Mouse (Mus musculus) midbrain, embryonic 10.5 days (tissue): Measurements from ENCODE around the gene Nmu. TPM values are rescaled to one million over a fixed set of nuclear protein-coding genes. Genes with fewer than 3 reads are reported as not detected.

Experiments
- DNase-seq: peaks from one replicate; pipeline ENCODE4 v3.0.0-alpha.2; 2017; ENCODE audit warnings: low spot score
- H3K27ac ChIP-seq: fragments of 300-500 bp; sonication (generic); replicated peaks from 2 replicates; pipeline ENCODE4 v1.5.1; 2016; ENCODE audit warnings: mild to moderate bottlenecking
- H3K27me3 ChIP-seq: fragments of 300-500 bp; sonication (generic); 2 replicates; pipeline ENCODE4 v1.6.1; 2016; ENCODE audit warnings: low read depth, mild to moderate bottlenecking; ENCODE audit not compliant: poor library complexity, severe bottlenecking
- H3K36me3 ChIP-seq: fragments of 300-500 bp; sonication (generic); 2 replicates; pipeline ENCODE4 v1.6.1; 2016; ENCODE audit warnings: mild to moderate bottlenecking, moderate library complexity
- H3K4me1 ChIP-seq: fragments of 300-500 bp; sonication (generic); 2 replicates; pipeline ENCODE4 v1.6.1; 2016
- H3K4me3 ChIP-seq: fragments of 300-500 bp; sonication (generic); 2 replicates; pipeline ENCODE4 v1.5.1; 2016; ENCODE audit warnings: mild to moderate bottlenecking, moderate library complexity
- H3K9me3 ChIP-seq: fragments of 300-500 bp; sonication (generic); replicated peaks from 2 replicates; pipeline ENCODE4 v1.6.1; 2016; ENCODE audit warnings: mild to moderate bottlenecking
- WGBS: fragments of 180-500 bp; shearing (Covaris S2); methylation state at CpG from one replicate; pipeline ENCODE4 v1.1.7; 2016; 5-methylcytosine and 5-hydroxymethylcytosine counted together
- polyA plus RNA-seq: library from polyadenylated mRNA; unstranded; fragments of >200 nt; fragmentation: Nextera tagmentation; extraction: Ambion mirVana; gene quantifications from 2 replicates; pipeline ENCODE4 v1.2.1, GENCODE M21; 2016

Nmu gene
- polyA plus RNA-seq, 1 experiment from 2014 or later, result 0.28 TPM

GRCm38 (mm10) chr5:76304452-76305341 is 58.9 kb downstream of the Nmu start, which contains the start of gene Clock:
TSS of gene Clock (minus strand) at chr5:76304792.
- under 1% methylated on average over 99 of the region's 104 CpGs for WGBS
- H3K36me3 ChIP-seq, result no peaks in the 10 kb centered on the region
- H3K4me3 ChIP-seq, result peak within 1 kb of the TSS; percentile 94
- DNase-seq, result peak; percentile 90
- H3K4me1 ChIP-seq, result peaks cover 31% of the 10 kb centered on the region
- no peaks in the 10 kb centered on the region for H3K9me3 ChIP-seq
- no peaks in the 10 kb centered on the region for H3K27me3 ChIP-seq
- peak within 1 kb of the TSS; percentile 96 for H3K27ac ChIP-seq

DNA sequence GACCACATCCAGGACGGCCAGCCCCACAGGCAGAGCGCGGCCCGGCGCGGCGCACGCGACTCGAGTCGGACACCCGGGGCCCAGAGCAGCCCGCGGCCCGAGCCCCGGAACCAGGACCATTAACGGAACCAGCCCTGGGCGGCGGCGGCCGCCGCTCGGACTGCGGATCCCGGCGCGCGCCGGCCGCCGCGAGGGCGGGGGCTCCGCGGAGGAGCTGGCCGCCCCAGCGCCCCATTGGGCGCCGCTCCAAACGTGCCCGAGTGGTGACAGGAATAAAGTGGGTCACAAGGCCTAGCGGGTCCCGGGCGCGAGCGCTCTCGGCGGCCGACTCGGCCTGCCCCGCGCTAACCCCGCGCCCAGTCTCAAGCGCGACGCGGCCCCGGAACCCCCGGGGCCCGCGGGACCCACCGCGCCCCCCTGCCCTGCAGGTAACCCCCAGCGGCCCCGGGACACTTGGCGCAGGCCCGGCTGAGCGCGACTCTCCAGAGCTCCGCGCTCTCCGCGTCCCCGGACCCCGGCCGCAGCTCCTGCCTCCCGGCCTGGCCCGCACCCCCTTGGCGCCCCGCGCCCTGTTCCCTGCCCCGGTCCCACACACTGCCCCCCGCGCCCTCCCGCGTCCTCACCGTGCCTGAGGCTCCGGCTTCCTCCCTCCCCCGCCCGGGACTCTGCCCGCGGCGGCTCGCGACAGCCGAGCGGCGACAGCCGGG is 59.7 kb downstream of the Nmu start:
- WGBS, result under 1% methylated on average over 89 of the region's 100 CpGs
- Histone ChIP-seq H3K27me3 (no peaks in the 10 kb centered on the region), H3K36me3 (no peaks in the 10 kb centered on the region), H3K9me3 (no peaks in the 10 kb centered on the region), H3K4me3 (peak overlapping the region; percentile 94), H3K4me1 (peaks cover 31% of the 10 kb centered on the region), H3K27ac (peak overlapping the region; percentile 96)
- DNase-seq, result peak; percentile 80

- no peaks in the 10 kb centered on the region for H3K36me3 ChIP-seq
- WGBS, result 7% methylated on average over 11 of the region's 11 CpGs
- peaks cover 31% of the 10 kb centered on the region for H3K4me1 ChIP-seq
- no peaks in the 10 kb centered on the region for H3K27me3 ChIP-seq
- DNase-seq, result no peak
- H3K9me3 ChIP-seq, result no peaks in the 10 kb centered on the region
- H3K4me3 ChIP-seq, result peak overlapping the region; percentile 94
- peak overlapping the region; percentile 96 for H3K27ac ChIP-seq
These were observed 60.2 kb downstream of the Nmu start for GRCm38 (mm10) chr5:76303379-76303744.

- Histone ChIP-seq H3K36me3 (no peaks in the 10 kb centered on the region), H3K27ac (no peak overlapping the region), H3K27me3 (no peaks in the 10 kb centered on the region), H3K4me3 (no peak overlapping the region), H3K4me1 (peaks cover 31% of the 10 kb centered on the region), H3K9me3 (no peaks in the 10 kb centered on the region)
- 92% methylated on average over 2 of the region's 2 CpGs for WGBS
- DNase-seq, result no peak
These were observed 61.6 kb downstream of the Nmu start for GRCm38 (mm10) chr5:76302009-76302408.

DNA sequence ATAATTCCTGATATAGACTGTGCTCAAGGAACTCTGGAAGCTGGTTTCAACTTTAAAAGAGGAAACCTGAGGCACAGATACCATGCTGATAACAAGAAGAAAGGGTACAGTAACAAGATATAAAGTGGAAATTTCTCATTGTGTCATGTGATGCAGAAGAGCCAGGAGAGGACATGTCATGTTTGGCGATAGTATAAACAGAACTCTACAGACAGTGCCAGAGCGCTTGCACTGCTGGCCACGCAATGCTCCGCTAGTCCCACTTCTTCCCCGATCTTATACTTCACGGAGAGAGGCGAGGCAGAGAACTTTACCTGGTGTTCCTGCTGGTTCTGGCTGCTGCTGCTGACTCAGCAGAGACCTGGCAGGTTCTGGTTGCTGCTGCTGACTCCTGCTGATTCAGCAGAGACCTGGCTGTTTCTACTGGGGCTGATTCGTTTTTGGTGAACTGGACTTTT is 74.3 kb downstream of the Nmu start:
- no peak overlapping the region for H3K4me3 ChIP-seq
- no peaks in the 10 kb centered on the region for H3K27me3 ChIP-seq
- peaks cover 17% of the 10 kb centered on the region for H3K36me3 ChIP-seq
- no peaks in the 10 kb centered on the region for H3K9me3 ChIP-seq
- no peak overlapping the region for H3K27ac ChIP-seq
- peaks cover 7% of the 10 kb centered on the region for H3K4me1 ChIP-seq
- 89% methylated on average over 8 of the region's 8 CpGs for WGBS
- DNase-seq, result no peak

DNA sequence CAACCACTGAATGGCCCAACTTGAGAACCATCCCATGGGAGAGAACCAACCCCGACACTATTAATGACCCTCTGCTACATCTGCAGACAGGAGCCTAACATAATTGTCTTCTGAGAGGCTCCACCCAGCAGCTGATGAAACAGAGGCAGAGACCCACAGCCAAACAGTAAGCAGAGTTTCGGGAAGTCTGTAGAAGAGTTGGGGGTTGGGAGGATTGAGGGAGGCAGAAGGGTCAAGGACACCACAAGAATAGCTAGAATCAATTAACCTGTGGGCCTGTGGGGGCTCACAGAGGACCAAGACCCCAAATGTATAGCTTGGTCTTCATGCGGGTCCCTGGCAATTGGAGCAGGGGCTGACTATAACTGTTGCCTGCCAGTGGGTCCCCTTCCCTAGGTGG is 75.3 kb downstream of the Nmu start:
- peaks cover 17% of the 10 kb centered on the region for H3K36me3 ChIP-seq
- DNase-seq, result no peak
- no peaks in the 10 kb centered on the region for H3K9me3 ChIP-seq
- H3K27ac ChIP-seq, result no peak overlapping the region
- no peaks in the 10 kb centered on the region for H3K27me3 ChIP-seq
- 92% methylated on average over 3 of the region's 3 CpGs for WGBS
- H3K4me3 ChIP-seq, result no peak overlapping the region
- peaks cover 7% of the 10 kb centered on the region for H3K4me1 ChIP-seq

GRCm38 (mm10) chr5:76287062-76287461 is 76.5 kb downstream of the Nmu start:
- Histone ChIP-seq H3K9me3 (no peaks in the 10 kb centered on the region), H3K36me3 (peaks cover 17% of the 10 kb centered on the region), H3K4me3 (no peak overlapping the region), H3K27ac (no peak overlapping the region), H3K4me1 (peaks cover 7% of the 10 kb centered on the region), H3K27me3 (no peaks in the 10 kb centered on the region)
- 76% methylated on average over 5 of the region's 5 CpGs for whole genome bisulfite sequencing
- DNase-seq, result no peak

DNA sequence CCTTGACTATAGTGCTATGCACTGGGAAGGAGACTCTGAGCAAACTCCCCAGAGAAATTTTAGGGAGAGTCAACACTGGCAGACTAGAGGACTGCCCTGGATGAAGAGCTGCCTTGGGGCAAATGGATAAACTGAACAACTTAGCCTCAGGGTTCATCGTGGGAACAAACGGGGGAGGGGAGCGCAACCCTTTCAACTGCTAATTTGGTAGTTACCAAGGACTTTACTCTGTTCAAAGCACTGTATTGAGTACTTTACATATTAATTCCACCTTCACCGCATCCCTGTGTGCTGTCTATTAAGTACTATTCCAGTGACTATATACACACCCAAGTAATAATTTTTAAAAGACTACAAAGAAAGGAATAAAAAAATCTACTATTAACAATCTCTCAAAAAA is 77.9 kb downstream of the Nmu start:
- Histone ChIP-seq H3K36me3 (peaks cover 17% of the 10 kb centered on the region), H3K27ac (no peak overlapping the region), H3K27me3 (no peaks in the 10 kb centered on the region), H3K9me3 (no peaks in the 10 kb centered on the region), H3K4me3 (no peak overlapping the region), H3K4me1 (peaks cover 7% of the 10 kb centered on the region)
- no peak for DNase-seq
- WGBS, result 53% methylated on average over 4 of the region's 4 CpGs

- no peak overlapping the region for H3K27ac ChIP-seq
- H3K4me1 ChIP-seq, result peaks cover 9% of the 10 kb centered on the region
- no peaks in the 10 kb centered on the region for H3K27me3 ChIP-seq
- WGBS, result 89% methylated on average over 1 of the region's 1 CpGs
- DNase-seq, result no peak
- H3K36me3 ChIP-seq, result peaks cover 14% of the 10 kb centered on the region
- H3K4me3 ChIP-seq, result no peak overlapping the region
- no peaks in the 10 kb centered on the region for H3K9me3 ChIP-seq
These were observed 79.7 kb downstream of the Nmu start for GRCm38 (mm10) chr5:76283890-76284289.

Other genes starting within 250 kb of the Nmu start
- 23.6 and 23.9 TPM in 2 replicates for gene Srd5a3, start 223.5 kb downstream of the Nmu start, polyA plus RNA-seq
- 75.4 and 81.0 TPM in 2 replicates for gene Tmem165, start 179.9 kb downstream of the Nmu start, polyA plus RNA-seq
- 10.9 and 12.1 TPM in 2 replicates for gene Clock, start 59.0 kb downstream of the Nmu start, polyA plus RNA-seq
- not detected in 2 replicates for gene Pdcl2, start 32.6 kb downstream of the Nmu start, polyA plus RNA-seq
- gene Gm7271, start 120.3 kb upstream of the Nmu start, polyA plus RNA-seq, result 0.57 and 0.90 TPM in 2 replicates
- 43.7 and 53.1 TPM in 2 replicates for gene Exoc1, start 165.5 kb upstream of the Nmu start, polyA plus RNA-seq
- 9.6 and 9.9 TPM in 2 replicates for gene Cep135, start 224.9 kb upstream of the Nmu start, polyA plus RNA-seq